Mouse (Mus musculus) liver, adult 2 months (tissue): ENCODE results near the gene Plxna4. TPM values are rescaled to one million over a fixed set of nuclear protein-coding genes. Genes with fewer than 3 reads are reported as not detected.
A peak's percentile ranks its signal among the peaks of the same experiment; 100 is the strongest.

Experiments
- DNase-seq: peaks from one replicate; pipeline ENCODE4 v3.0.0-alpha.2; 2011; ENCODE audit warnings: low read depth, low spot score; ENCODE audit errors: extremely low read depth
- H3K27ac ChIP-seq: fragments of 200-500 bp; replicated peaks from 2 replicates; pipeline ENCODE4 v1.5.1; 2012; ENCODE audit warnings: low read depth, mild to moderate bottlenecking, control low read depth, inconsistent platforms, low read length; ENCODE audit not compliant: insufficient read depth
- H3K27me3 ChIP-seq: fragments of 200-500 bp; 2 replicates; pipeline ENCODE4 v1.6.1; 2012; ENCODE audit warnings: mild to moderate bottlenecking, moderate library complexity, low read length, inconsistent platforms; ENCODE audit not compliant: control insufficient read depth, insufficient read depth
- H3K36me3 ChIP-seq: fragments of 200-500 bp; 2 replicates; pipeline ENCODE4 v1.6.1; 2012; ENCODE audit warnings: low read length, inconsistent platforms; ENCODE audit not compliant: control insufficient read depth, insufficient read depth
- H3K4me1 ChIP-seq: fragments of 200-500 bp; 2 replicates; pipeline ENCODE4 v1.6.1; 2011; ENCODE audit warnings: low read length; ENCODE audit not compliant: control insufficient read depth, insufficient read depth
- H3K4me3 ChIP-seq: fragments of 200-500 bp; 2 replicates; pipeline ENCODE4 v1.5.1; 2011; ENCODE audit warnings: low read depth, mild to moderate bottlenecking, control low read depth, low read length, moderate library complexity; ENCODE audit not compliant: insufficient read depth
- H3K79me2 ChIP-seq: fragments of 200-500 bp; 2 replicates; pipeline ENCODE4 v1.6.1; 2012; ENCODE audit warnings: inconsistent platforms, mild to moderate bottlenecking, low read length, moderate library complexity; ENCODE audit not compliant: control insufficient read depth, insufficient read depth
- H3K9ac ChIP-seq: fragments of 200-500 bp; 2 replicates; pipeline ENCODE4 v1.6.1; 2012; ENCODE audit warnings: low read depth, mild to moderate bottlenecking, control low read depth, inconsistent platforms, low read length
- CTCF ChIP-seq: fragments of 200-500 bp; IDR thresholded peaks from 2 replicates; pipeline ENCODE4 v1.5.1; 2011; ENCODE audit warnings: low read depth, low read length, control low read depth
- POLR2A ChIP-seq: fragments of 200-500 bp; IDR thresholded peaks from 2 replicates; pipeline ENCODE4 v1.6.1; 2011; ENCODE audit warnings: low read length, control low read depth; ENCODE audit not compliant: insufficient read depth; ENCODE audit errors: extremely low read depth
- WGBS: fragments of 180-500 bp; shearing (Covaris S2); methylation state at CpG from one replicate; pipeline ENCODE4 v1.1.7; 2018; 5-methylcytosine and 5-hydroxymethylcytosine counted together
- polyA plus RNA-seq: library from polyadenylated mRNA; depleted of rRNA; stranded (reverse); fragments of >200 nt; gene quantifications from 2 replicates; pipeline ENCODE4 v1.2.3, GENCODE M21; 2012
- total RNA-seq: library from RNA; depleted of rRNA; stranded (reverse); fragments of >200 nt; gene quantifications from 2 replicates; pipeline ENCODE4 v1.2.3, GENCODE M21; 2014

Gene Plxna4
- total and polyA plus RNA-seq, 2 experiments = 0.32 to 1.0 TPM

DNA sequence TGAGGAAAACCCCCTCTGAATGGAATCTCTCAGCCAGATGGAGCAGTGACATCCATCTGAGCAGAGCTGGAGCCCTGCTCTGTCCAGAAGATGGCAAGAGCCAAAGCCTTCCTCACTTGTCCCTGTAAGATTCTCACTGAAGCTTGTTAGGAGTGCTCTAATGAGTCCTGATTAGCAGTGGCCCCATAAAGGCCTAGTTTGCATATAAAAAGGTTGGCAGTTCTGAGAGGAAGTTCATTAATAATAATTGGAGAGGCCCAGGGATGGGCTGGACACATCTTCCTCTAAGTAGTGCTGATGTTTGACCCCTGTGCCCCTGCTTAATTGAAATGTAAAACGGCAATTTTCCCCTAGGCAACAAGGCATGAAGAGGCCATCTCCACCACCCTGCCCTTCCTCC lies 361.4 kb downstream of the Plxna4 start:
- Histone ChIP-seq H3K4me1 (peaks cover 6% of the 10 kb centered on the region; the same call in 1 of the 2 replicates), H3K9ac (no peak overlapping the region), H3K4me3 (no peak overlapping the region), H3K27me3 (no peaks in the 10 kb centered on the region), H3K27ac (no peak overlapping the region), H3K79me2 (no peaks in the 10 kb centered on the region), H3K36me3 (no peaks in the 10 kb centered on the region)
- DNase-seq = no peak
- TF ChIP-seq POLR2A (no peak), CTCF (no peak)
- WGBS = 80% methylated on average over 1 of the region's 1 CpGs

DNA sequence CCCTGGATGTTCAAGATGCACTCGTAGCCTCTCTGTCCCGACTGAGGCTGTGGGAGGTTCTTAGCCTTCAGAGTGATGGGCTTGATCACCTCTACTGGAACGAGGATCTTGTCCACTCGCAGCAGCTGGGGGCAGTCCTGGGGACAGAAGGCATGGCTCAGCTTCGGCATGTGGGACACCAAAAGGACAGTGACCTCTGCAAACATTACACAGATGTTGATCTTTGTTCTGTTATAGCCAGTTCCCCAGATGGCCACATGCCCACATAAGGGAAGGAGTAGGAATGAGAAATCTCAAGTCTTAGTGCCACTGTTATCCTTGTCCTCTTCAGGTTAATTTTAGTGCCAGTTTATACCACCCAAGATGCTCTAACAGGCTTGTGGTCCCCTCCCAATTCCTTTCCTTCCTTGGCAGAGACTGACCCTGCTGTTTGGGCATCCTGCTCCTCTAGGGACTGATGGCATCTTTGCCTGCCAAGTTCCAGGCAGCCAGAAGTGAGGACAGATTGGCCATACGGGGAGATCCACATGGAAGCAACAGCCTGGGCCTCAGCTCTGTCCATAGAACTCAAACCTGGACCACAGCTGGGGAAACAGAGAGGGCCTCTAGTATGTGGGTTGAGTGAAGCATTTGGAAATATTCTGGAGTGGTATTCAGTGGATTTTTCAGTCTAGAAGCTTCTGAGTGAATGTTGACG lies 363.8 kb downstream of the Plxna4 start:
- Histone ChIP-seq H3K36me3 (no peaks in the 10 kb centered on the region), H3K9ac (no peak overlapping the region), H3K4me3 (no peak overlapping the region), H3K79me2 (no peaks in the 10 kb centered on the region), H3K4me1 (peaks cover 6% of the 10 kb centered on the region; the same call in 1 of the 2 replicates), H3K27me3 (no peaks in the 10 kb centered on the region), H3K27ac (no peak overlapping the region)
- DNase-seq = peak; percentile 57
- TF ChIP-seq CTCF (no peak), POLR2A (no peak)
- 42% methylated on average over 7 of the region's 7 CpGs for WGBS

DNA sequence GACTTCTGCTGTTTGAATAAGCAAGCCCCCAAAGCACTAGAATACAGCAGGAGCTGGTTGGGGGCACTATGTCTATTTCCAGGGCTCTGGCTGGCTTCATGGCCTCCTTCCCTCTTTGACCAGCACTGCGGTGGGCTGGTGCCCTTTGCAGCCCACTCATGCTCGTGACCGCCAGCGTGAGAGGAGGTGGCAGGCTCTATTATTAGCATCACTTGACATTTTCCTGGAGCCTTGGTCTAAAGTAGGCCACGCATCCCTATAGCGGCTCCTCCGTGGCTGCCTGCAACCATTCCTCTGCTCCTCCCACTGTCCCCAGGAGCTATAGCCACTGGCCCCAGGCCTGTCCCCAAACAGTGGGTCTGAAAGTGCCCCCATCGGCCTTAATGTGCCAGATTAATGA lies 367.2 kb downstream of the Plxna4 start:
- H3K79me2 ChIP-seq = no peaks in the 10 kb centered on the region
- H3K27ac ChIP-seq = no peak overlapping the region
- TF ChIP-seq CTCF (no peak), POLR2A (no peak)
- H3K9ac ChIP-seq = no peak overlapping the region
- peaks cover 6% of the 10 kb centered on the region; the same call in 1 of the 2 replicates for H3K4me1 ChIP-seq
- no peak for DNase-seq
- no peak overlapping the region for H3K4me3 ChIP-seq
- WGBS = 95% methylated on average over 8 of the region's 8 CpGs
- no peaks in the 10 kb centered on the region for H3K27me3 ChIP-seq
- H3K36me3 ChIP-seq = no peaks in the 10 kb centered on the region

DNA sequence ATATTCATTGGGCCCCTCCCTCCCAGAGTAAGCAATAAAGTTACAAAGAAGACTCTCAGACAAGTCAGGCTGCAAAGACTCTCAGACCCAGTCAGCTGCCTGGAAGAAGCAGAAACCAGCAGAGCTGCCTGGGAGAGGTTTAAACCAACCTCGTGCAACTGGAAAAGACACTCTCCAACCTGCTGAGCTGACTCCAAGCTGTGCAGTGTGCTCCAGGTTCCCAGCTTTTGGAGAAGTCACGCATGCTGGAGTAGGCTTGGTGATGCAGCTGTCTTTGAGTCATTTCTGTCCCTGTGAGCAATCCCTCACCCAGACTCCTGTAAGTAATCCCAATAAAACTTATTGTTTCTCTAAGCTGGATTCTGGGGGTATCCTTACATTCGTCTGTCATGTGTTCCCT lies 369.4 kb downstream of the Plxna4 start:
- no peaks in the 10 kb centered on the region for H3K36me3 ChIP-seq
- no peaks in the 10 kb centered on the region for H3K4me1 ChIP-seq
- no peaks in the 10 kb centered on the region for H3K27me3 ChIP-seq
- H3K27ac ChIP-seq = no peak overlapping the region
- 88% methylated on average over 3 of the region's 3 CpGs for WGBS
- H3K9ac ChIP-seq = no peak overlapping the region
- TF ChIP-seq POLR2A (no peak), CTCF (no peak)
- DNase-seq = no peak
- no peak overlapping the region for H3K4me3 ChIP-seq
- H3K79me2 ChIP-seq = no peaks in the 10 kb centered on the region

DNA sequence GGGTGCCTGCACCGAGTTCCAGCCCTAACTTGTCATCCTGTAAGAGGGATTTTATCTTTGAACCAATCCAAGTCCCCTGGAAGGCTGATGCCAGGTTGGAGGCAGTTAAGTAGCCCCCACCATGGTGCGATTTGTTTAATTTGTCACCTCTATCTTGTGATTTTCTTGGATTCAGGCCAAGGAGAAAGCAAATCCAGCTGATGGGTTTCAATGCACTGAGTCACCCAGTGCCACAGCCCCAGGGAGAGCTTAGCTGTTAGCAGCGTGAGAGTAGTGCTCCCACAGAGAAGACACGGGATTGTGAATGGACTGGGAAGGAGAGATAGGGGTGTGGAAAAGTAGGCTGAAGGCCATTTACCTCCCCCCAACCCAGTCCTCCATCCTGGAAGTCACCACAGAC lies 375.6 kb downstream of the Plxna4 start:
- Histone ChIP-seq H3K9ac (no peak overlapping the region), H3K27ac (no peak overlapping the region), H3K4me1 (no peaks in the 10 kb centered on the region), H3K79me2 (no peaks in the 10 kb centered on the region), H3K4me3 (no peak overlapping the region), H3K27me3 (no peaks in the 10 kb centered on the region), H3K36me3 (no peaks in the 10 kb centered on the region)
- TF ChIP-seq POLR2A (no peak), CTCF (no peak)
- DNase-seq = no peak
- WGBS = 75% methylated on average over 4 of the region's 4 CpGs

DNA sequence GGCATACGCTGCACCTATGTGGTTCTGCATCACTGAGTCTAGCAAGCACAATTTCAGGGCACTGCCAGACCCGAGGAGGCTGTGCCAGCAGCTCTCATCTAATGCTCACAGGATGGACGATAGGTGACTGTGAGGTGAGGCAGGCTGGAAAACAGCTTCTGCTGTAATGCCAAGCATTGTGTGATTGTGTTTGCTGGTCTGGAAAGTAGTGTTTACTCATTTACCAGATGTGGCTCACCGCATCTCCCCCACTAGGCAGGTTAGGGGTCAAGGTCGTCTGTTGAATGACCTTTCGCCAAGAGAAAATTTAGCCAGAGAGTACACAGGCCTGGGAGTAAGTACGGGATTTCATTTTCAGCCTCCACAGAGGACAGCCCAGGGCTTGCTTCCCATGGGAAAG lies 377.9 kb downstream of the Plxna4 start:
- peak; percentile 47 for DNase-seq
- H3K27me3 ChIP-seq = no peaks in the 10 kb centered on the region
- no peaks in the 10 kb centered on the region for H3K79me2 ChIP-seq
- no peak overlapping the region for H3K4me3 ChIP-seq
- H3K4me1 ChIP-seq = no peaks in the 10 kb centered on the region
- TF ChIP-seq CTCF = no peak
- no peak for TF ChIP-seq POLR2A
- WGBS = 37% methylated on average over 7 of the region's 7 CpGs
- H3K36me3 ChIP-seq = no peaks in the 10 kb centered on the region
- H3K9ac ChIP-seq = no peak overlapping the region
- no peak overlapping the region for H3K27ac ChIP-seq
